Mouse (Mus musculus) urinary bladder, adult 2 months (tissue): ENCODE data around the gene Ppia. TPM values are rescaled to one million over a fixed set of nuclear protein-coding genes. Genes with fewer than 3 reads are reported as not detected.
"Not testable (repeated sequence)": the region's sequence is repeated elsewhere in the genome, so short reads cannot be mapped to it uniquely, and the experiment has no call there.

ENCODE experiments used
- DNase-seq: peaks from one replicate; pipeline ENCODE4 v3.0.0; 2022; ENCODE audit warnings: low spot score
- polyA plus RNA-seq: library from polyadenylated mRNA; depleted of rRNA; stranded (reverse); fragments of >200 nt; gene quantifications from 2 replicates; pipeline ENCODE4 v1.2.3, GENCODE M21; 2012; rRNA removed

Ppia gene
- polyA plus RNA-seq, 1 experiment, result 2,442 TPM

DNA sequence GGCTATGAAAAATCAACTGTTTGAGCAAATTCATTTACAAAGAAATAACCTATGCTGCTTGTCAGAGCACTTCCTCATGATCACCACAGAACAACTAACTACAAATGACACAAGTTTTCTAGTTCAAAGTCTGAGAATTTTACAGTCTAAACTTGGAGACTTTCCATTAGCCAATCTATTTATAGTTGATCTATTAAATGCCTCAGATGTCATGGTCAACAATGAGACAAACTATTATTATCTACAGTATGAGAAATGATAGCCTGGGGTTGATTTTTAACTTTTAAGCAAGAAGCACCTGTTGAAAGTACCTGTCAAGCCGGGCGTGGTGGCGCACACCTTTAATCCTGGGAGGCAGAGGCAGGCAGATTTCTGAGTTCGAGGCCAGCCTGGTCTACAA, 27.3 kb downstream of the Ppia start:
- DNase-seq, result no peak

DNA sequence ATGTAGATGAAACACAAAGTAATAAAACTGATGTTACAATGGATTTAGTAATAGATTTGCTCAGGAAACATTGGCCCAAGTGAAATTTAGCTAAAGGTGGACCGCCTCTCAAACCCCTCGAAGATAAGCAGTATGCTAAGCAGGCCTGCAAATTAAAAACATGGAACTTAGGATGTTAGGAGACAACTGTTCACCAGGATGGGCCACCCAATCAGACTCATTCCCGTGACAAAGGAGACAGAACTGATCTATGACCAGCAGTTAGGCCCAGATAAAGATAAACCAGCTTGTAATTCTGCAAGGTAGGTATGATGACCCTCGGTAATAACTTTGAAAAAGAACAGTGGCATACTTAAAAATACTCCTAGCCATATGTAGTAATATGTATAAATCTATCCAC, 27.9 kb downstream of the Ppia start:
- DNase-seq, result no peak

DNA sequence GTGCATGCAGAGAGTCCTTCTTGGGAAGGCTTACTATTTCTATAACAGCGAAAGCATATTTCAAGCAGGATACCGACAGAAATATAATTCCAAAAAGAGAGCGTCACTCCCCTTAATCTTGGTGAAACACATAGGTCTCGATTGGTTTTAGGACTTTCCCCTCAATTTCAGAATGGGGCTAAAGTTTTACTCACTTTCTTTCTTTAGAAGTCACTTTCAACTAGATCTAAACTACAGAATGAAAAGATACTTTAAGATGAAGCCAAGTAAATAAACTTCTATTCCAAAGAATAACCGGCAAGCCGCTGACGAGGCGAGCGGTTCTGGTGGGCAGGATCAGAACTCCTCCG, 28.5 kb downstream of the Ppia start:
- DNase-seq, result no peak

DNA sequence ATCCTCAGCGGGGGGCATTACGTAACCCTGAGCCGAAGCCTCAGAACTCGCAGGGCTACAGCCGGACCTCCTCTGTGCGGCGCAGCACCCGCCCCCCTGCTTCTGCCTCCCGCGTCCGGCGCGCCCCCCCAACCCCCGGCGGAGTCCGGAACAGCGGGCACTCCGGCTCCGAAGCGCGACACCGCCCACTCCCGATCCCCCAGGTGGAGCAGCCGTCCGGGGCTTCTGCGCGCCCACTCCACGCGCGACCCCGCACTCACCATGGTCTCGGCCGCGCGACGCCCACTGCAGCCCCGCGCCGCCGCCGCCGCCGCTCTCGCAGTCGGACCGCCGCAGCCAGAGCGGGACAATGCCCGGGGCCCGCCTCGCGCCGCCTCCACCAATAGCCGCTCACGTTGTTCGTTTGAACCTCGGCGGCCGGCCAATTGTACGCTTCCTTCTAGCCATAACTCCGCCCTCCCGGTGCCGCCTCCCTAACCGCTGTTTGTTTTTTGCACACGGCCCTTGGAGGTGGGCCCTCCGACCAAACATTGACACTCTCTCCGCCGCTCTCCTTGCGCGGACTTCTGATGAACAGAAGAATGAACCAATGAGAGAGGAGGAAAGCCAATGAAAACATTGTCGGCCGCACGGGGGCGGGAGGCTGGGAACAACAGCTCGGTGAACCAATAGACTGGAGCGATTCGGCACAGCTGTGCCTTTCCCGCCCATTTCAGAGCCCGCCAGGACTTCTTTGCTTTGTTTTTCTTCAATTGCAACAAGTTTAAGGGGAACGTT, 29.0 kb downstream of the Ppia start, which contains the start of gene H2afv:
TSS of gene H2afv (minus strand) at position 367 of the 777 bp plus-strand sequence.
- DNase-seq, result peak; percentile 98

DNA sequence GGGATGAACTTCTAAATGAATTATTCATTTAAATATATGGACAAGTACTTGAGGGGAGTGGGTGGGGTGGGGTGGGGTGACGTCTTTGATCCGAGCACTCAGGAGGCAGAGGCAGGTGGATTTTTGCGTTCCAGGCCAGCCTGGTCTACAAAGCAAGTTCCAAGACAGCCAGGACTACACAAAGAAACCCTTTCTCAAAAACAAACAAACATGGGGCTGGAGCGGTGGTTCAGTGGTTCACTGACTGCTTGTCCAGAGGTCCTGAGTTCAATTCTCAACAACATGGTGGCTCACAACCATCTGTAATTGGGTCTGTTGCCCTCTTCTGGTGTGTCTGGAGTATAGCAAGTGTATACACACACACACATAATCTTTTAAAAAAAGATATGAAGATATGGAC, 30.2 kb downstream of the Ppia start:
- no peak for DNase-seq

DNA sequence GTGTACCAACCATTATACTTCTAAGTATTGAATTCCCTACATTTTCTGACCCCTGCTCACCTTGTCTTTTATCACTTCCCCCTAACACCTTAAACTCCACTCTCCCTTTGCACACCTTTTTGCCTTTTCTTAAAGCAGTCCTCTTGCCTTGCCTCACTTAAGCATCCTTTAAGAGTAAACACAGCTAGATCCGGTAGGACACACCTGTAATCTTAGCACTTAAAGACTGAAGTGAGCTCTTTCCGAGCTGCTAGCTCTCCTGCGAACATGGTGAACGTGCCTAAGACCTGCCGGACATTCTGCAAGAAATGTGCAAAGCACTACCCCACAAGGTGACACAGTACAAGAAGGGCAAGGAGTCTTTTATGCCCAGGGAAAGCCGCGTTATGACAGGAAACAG, 30.7 kb downstream of the Ppia start:
- DNase-seq, result no peak

DNA sequence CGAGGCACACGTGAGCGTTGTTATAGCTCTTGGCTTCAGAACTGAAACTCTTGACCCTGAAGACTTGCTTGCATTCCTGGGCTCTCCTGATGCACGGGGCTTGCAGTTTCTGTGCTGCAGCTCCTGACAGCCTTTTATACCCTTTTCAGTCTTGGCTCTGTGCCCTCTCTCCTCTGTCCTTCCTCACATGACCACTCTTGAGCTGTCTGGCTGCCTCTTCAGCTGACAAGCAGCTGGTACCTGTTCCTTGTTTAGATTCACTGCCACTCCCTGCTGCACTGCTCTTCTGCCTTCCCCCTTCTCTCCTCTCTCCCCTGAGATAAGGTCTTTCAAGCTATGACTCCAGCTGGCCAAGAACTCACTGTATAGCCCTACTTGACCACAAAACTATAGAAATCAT, 32.2 kb downstream of the Ppia start:
- no peak for DNase-seq

DNA sequence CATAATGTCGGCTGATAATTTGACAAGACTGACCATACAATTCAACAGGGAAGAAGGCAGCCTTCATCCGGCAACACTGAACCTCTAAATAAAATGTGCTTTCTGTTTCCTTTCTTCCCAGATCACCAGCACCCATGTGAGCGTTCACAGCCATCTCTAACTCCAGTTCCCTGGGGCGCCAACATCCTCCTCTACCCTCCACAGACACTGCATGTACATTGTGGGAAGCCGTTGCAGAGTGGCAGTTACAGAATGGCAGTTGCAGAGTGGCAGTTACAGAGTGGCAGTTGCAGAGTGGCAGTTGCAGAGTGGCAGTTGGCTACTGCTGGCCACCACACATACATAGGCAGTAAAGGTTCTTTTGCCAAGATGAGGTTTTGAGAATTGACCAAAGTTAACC, 32.9 kb downstream of the Ppia start:
- not testable (repeated sequence) for DNase-seq

DNA sequence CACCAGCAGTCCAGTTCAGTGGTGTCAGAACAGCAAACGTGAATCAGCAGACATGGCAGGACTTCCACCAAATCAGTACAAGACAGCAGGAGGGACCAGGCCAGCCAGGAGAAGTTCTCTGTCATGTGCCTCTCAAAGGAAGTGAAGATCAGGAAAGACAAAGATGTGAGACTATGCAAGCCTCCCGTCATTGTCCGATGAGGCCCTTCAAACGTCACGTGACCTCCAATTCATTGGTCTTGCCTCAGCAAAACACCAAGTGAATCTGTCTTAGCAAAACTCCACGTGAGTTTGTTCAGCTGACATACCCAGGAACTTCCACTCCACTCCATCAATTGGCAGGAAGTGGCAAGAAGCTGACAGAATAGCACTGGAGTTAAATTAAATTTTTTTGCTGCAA, 40.8 kb downstream of the Ppia start:
- no peak for DNase-seq

DNA sequence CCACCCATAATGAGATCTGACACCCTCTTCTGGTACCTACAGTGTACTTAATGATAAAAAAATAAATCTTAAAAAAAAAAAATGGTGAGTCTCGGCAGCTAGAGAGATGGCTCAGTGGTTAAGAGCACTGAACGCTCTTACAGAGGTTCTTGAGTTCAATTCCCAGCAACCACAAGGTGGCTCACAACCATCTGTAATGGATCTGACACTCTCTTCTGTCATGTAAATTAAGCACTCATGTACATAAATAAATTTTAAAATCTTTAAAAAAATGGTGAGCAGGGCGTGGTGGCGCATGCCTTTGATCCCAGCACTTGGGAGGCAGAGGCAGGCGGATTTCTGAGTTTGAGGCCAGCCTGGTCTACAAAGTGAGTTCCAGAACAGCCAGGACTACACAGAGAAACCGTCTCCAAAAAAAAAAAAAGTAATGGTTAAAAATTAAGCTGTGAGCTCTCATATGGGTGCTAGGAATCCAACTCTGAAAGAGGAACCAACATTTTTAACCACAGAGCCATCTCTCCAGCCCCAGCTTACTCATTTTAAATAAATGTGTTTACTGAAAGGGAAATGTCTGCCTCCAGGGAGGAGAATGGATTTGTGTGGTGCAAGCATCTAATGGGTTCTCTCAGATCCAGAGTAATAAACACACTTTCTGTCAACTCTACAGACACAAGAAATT, 48.1 kb downstream of the Ppia start:
- DNase-seq, result no peak

DNA sequence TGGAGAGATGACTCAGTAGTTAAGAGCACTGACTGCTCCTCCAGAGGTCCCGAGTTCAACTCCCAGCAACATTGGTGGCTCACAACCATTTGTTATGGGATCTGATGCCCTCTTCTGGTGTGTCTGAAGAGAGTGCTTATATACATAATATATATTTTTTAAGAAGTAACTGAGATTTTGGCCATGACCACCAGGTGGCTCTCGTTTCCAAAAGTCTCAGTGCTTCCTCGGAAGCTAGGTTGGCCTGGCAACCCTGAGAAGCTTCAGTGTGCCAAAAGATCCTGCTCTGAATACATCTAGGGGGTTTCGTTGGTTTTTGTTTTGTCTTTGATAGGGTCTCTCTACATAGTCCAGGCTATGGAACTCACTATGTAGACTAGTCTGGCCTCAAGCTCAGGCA, 49.9 kb downstream of the Ppia start:
- no peak for DNase-seq

DNA sequence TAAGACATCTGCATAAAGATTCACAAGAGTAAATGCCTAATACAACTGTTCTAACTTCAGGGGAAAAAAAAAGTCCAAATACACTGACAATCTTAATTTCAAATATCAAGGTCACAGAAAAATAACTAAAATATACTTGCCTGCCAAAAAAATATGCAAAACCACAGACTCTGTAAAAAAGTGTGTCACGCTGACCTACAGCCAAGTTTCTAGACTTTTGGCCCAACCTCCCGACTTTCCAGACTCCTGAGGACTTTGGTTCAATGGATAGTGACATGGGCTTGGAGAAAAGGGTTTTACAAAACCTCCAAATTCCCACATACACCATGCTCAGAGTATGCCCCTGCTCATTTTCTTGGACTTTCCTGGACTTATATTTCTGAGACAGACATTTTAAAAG, 53.3 kb downstream of the Ppia start:
- DNase-seq, result no peak

Other genes starting within 250 kb of the Ppia start
- gene A730071L15Rik, start 215.4 kb upstream of the Ppia start, polyA plus RNA-seq, result 0.31 and 0.32 TPM in 2 replicates
- 49.9 and 57.6 TPM in 2 replicates for gene Nudcd3, start 215.0 kb upstream of the Ppia start, polyA plus RNA-seq
- gene Npc1l1, start 185.3 kb upstream of the Ppia start, polyA plus RNA-seq, result 0.16 and 0.18 TPM in 2 replicates
- 34.1 and 38.8 TPM in 2 replicates for gene Ddx56, start 147.7 kb upstream of the Ppia start, polyA plus RNA-seq
- gene Tmed4, start 140.6 kb upstream of the Ppia start, polyA plus RNA-seq, result 83.0 and 98.1 TPM in 2 replicates
- gene Ogdh, start 123.8 kb upstream of the Ppia start, polyA plus RNA-seq, result 94.0 and 133 TPM in 2 replicates
- gene Zmiz2, start 26.4 kb upstream of the Ppia start, polyA plus RNA-seq, result 12.4 and 33.6 TPM in 2 replicates
- 97.0 and 110 TPM in 2 replicates for gene H2afv, start 29.0 kb downstream of the Ppia start, polyA plus RNA-seq
- gene Purb, start 60.5 kb downstream of the Ppia start, polyA plus RNA-seq, result 22.3 and 29.5 TPM in 2 replicates
- 10.1 and 12.6 TPM in 2 replicates for gene Myo1g, start 105.5 kb downstream of the Ppia start, polyA plus RNA-seq
- gene Ccm2, start 131.4 kb downstream of the Ppia start, polyA plus RNA-seq, result 66.1 and 77.6 TPM in 2 replicates
- 19.1 and 24.0 TPM in 2 replicates for gene Nacad, start 190.6 kb downstream of the Ppia start, polyA plus RNA-seq
- 41.5 and 50.3 TPM in 2 replicates for gene Tbrg4, start 210.6 kb downstream of the Ppia start, polyA plus RNA-seq
- not detected in 2 replicates for gene Wap, start 223.2 kb downstream of the Ppia start, polyA plus RNA-seq
- 2.3 and 2.5 TPM in 2 replicates for gene Ramp3, start 243.1 kb downstream of the Ppia start, polyA plus RNA-seq